Mouse (Mus musculus): ENCODE data around the gene Ung. TPM values are rescaled to one million over a fixed set of nuclear protein-coding genes. Genes with fewer than 3 reads are reported as not detected.

The Ung gene
- polyA plus RNA-seq (2017; shearing (Covaris generic)) = 1 to 10 TPM; 2.8 to 4.6 TPM

GRCm38 (mm10) chr5:114130211-114130605 lies at the start of gene Ung:
TSS of gene Ung (plus strand) at chr5:114130386.

DNA sequence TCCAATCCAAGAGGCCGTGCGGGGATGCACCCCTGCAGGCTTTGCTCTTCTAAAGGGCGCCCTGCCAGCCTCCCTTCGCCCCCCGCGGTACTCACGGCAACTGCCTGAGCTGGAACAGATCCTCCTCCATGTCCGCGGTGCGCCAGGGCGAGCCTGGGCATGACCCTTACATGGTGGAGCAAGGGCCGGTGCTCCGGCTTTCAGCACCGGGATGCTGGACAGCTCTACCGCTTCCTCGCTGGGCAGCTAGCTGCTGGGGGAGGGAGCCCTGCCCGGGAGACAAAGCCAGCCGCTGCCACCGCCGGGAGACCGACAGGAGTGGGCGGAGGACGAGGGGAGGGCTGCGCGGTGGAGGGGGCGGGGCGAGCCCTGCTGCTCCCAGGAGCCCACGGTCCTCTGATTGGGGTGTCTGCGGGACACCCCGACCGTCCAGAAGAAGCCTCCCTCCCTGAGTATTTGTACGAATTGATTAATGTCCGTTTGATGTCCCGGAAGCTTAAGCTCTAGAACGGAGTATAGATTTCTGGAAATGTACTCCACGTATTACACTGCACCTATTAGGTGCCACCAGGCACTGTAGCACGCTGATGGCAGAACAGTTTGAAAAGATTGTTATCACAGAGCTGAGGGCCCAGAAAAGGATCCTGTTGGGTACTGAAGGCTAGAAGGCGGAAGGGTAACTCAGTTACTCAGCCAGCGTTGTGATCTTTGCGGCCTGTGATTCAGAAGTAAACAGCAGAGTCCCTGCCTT lies 39.0 kb upstream of the Ung start, which contains the start of gene Svop:
TSS of gene Svop (minus strand) at position 514 of the 751 bp plus-strand sequence.

DNA sequence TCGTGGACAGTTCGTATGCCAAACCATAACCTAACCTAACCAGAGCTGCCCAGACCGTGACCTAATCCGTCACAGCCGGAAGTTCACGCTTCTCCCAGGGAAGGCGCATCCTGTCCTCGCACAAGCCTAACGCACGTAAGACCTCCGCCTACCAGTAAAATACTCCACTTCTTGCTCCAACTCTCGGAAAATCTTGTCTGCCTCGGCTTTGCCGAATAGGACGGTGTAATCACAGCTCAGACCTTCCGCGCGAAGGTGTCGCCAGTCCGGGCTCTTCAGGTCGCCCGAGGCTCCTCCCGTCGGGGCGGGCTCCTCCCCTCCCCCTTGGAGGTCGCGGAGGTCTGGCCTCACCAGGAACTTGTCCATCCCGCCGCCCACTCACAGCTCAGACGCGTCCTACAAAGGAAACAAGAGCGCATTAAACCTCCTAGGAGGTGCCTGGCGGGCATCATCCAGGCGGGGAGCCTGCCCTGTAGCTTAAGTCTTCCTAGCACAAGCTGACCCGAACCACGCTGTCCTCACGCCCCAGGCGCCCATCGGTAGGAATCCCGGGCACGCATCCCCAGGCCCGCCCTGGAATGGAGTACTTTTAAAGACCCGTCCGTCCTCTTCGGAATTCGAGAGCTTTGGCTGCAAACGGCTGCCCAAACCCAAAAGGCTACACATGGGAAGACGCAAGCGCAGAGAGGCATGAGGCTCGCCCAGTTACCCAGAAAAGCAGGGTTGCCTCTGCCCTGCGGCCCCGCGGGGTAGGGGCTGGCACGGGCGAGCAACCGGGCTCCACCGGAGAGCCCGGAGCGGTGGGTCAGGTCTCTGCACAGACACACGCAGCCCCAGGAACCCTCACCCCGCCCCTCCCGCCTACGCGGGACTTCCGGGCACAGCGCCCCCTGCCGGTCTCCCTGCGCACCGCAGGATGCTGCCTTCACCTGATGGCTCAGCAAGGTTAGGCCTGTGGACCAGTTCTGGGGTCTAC lies 2.5 kb upstream of the Ung start, which contains the start of gene Alkbh2:
TSS of gene Alkbh2 (minus strand) at position 845 of the 976 bp plus-strand sequence.

DNA sequence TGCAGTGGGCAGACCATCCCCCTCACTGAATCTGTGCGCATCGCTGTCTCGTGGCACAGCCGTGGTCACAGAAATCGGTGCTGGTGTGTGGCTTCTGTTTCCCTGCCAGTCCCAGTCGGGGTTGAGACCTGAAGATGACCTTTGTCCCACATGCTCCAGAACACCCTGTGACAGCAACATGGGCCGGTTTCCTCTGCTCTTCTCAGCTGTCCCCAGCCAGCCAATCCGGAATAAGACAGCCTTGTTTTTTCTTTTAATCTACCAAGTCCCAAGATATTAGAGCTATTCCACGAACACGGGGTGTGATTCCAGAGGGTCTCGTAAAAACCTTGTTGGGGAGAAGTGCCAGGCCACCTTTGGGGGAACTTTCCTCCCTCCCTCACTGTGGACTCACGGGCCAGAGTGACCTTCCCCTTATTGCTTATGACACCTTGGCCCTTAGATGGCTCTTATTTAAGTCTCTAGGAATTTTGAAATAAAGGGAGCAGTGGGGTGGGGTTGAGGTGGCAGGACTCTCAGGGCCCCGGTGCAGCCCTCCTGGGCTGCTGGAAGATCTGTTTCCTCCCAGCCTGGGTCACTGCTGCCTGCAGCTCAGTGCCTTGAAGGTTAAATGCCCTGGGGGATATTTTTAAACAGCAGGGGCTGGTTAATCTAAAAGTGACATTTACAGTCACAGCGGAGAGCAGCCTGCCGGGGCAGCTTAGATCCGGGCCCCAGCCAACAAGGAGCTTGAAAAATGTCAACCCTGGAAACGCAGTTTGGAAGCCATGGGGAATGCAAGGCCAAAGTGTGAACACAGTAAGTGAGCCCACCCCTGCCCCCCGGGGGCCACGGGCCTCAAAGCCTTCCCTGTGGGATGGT lies 16.1 kb downstream of the Ung start, which contains the start of gene Acacb:
TSS of gene Acacb (plus strand) at position 508 of the 861 bp plus-strand sequence.

Other genes with a start within 250 kb of the Ung start
- gene Coro1c, start 221.6 kb upstream of the Ung start, polyA plus RNA-seq (2017; shearing (Covaris generic)) = 10 to 100 TPM; 84.3 to 89.2 TPM
- 10 to 100 TPM; 31.8 to 42.4 TPM for gene Ssh1, start 136.5 kb upstream of the Ung start, polyA plus RNA-seq (2017; shearing (Covaris generic))
- 1 to 10 TPM in 1 of 2 experiments, under 1 TPM in 1; 0.42 to 1.1 TPM for gene Dao, start 126.7 kb upstream of the Ung start, polyA plus RNA-seq (2017; shearing (Covaris generic))
- gene Usp30, start 64.9 kb upstream of the Ung start, polyA plus RNA-seq (2017; shearing (Covaris generic)) = 1 to 10 TPM; 7.4 to 8.7 TPM
- under 1 TPM in 1 of 2 experiments, not detected in 1; 0.59 TPM for gene Svop, start 38.8 kb upstream of the Ung start, polyA plus RNA-seq (2017; shearing (Covaris generic))
- gene Alkbh2, start 2.2 kb upstream of the Ung start, polyA plus RNA-seq (2017; shearing (Covaris generic)) = 10 to 100 TPM in 1 of 2 experiments, 1 to 10 TPM in 1; 8.3 to 10.2 TPM
- gene Acacb, start 16.1 kb downstream of the Ung start, polyA plus RNA-seq (2017; shearing (Covaris generic)) = under 1 TPM; 0.06 to 0.49 TPM
- gene Foxn4, start 143.4 kb downstream of the Ung start, polyA plus RNA-seq (2017; shearing (Covaris generic)) = under 1 TPM in 1 of 2 experiments, not detected in 1; 0.21 TPM
- 1 to 10 TPM in 1 of 2 experiments, under 1 TPM in 1; 0.57 to 3.7 TPM for gene Myo1h, start 158.8 kb downstream of the Ung start, polyA plus RNA-seq (2017; shearing (Covaris generic))

Data from activated CD4-positive, CD25-positive, alpha-beta regulatory T cell (primary cell).